Comparison of ENCODE assay signal across 27 mouse cellular contexts in the genomic region with DNA sequence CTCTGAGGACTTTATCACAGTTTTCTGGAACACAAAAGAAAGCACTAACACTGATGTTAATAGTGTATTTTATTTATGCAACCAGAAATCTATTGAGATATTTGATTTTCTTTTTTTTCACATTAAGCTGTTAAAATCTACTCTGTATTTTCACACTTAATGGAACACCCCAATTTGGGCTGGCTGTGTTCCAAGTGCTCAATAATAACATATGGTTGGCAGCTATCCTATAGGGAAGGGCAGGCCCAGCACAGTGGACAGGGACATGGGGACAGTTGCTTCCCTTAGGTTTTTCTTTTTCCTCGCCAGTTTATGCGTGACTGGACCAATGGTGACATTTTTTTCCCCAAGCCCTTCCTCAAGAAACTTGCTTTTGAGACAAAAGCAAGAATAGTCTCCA. TPM values are rescaled to one million over a fixed set of nuclear protein-coding genes. Genes with fewer than 3 reads are reported as not detected.
A peak's percentile ranks its signal among the peaks of the same experiment; 100 is the strongest.
DNase-seq lines count a peak whose midpoint lies in the region; ATAC-seq and TF ChIP-seq lines count a peak whose summit lies in the region.
"Had no signal": no experiment of that assay in that cellular context is flagged by ENCODE, and none has a peak within 500 bp of the region (broad histone marks: within the 10 kb centered on the region; RNA-seq: fewer than 3 reads in every experiment).

No protein-coding gene starts in this region.

- H3K27me3 ChIP-seq in forebrain, embryonic 14.5 days (replicated peaks; ENCODE audit: control insufficient read depth, insufficient read depth, low read length), result peaks cover 10% of the 10 kb centered on the region
- H3K27me3 ChIP-seq in forebrain, embryonic 15.5 days, result peaks cover 4% of the 10 kb centered on the region; the same call in 1 of the 2 replicates
- no peaks in the 10 kb centered on the region for H3K27me3 ChIP-seq in cerebellum, adult 2 months (ENCODE audit: control insufficient read depth, insufficient read depth, low read length)
- H3K27me3 ChIP-seq in kidney, embryonic 16.5 days (ENCODE audit: insufficient read depth, low read length), result no peaks in the 10 kb centered on the region
- H3K27me3 ChIP-seq: heart, embryonic 12.5 days; heart, embryonic 15.5 days; hindbrain, embryonic 13.5 days; intestine, embryonic 15.5 days had no signal

- TF ChIP-seq CTCF in cerebellum, adult 2 months (IDR thresholded peaks at IDR 0.05; ENCODE audit: borderline replicate concordance, insufficient read depth, low read depth, low read length), result no peak

- WGBS in forebrain, embryonic 14.5 days, result 59% methylated on average over 2 of the region's 2 CpGs
- WGBS in forebrain, embryonic 15.5 days, result 60% methylated on average over 2 of the region's 2 CpGs
- WGBS in cerebellum, adult 2 months, result 17% methylated on average over 2 of the region's 2 CpGs
- 78% methylated on average over 2 of the region's 2 CpGs for WGBS in kidney, embryonic 16.5 days

- ATAC-seq in forebrain, embryonic 14.5 days, result no peak
- no peak for ATAC-seq in forebrain, embryonic 15.5 days (replicated peaks)
- ATAC-seq in kidney, embryonic 16.5 days (ENCODE audit: low FRiP score, low TSS enrichment), result no peak
- ATAC-seq: CD4-positive, CD25-positive, alpha-beta regulatory T cell, adult 4 months; forebrain, embryonic 13.5 days; hindbrain, embryonic 16.5 days; intestine, embryonic 15.5 days had no signal

- H3K4me3 ChIP-seq in forebrain, embryonic 14.5 days (ENCODE audit: low read depth, low read length), result no peak overlapping the region
- H3K4me3 ChIP-seq in forebrain, embryonic 15.5 days, result no peak overlapping the region
- H3K4me3 ChIP-seq in cerebellum, adult 2 months (replicated peaks; ENCODE audit: insufficient read depth, low read depth, low read length), result no peak overlapping the region
- no peak overlapping the region for H3K4me3 ChIP-seq in kidney, embryonic 16.5 days (ENCODE audit: low read length)
- H3K4me3 ChIP-seq: forebrain, embryonic 10.5 days; forebrain, embryonic 13.5 days; heart, embryonic 12.5 days; heart, embryonic 15.5 days; hindbrain, embryonic 10.5 days; hindbrain, embryonic 13.5 days; intestine, embryonic 15.5 days had no signal

- H3K4me1 ChIP-seq in forebrain, embryonic 14.5 days (ENCODE audit: control insufficient read depth, insufficient read depth, low read length), result no peaks in the 10 kb centered on the region; the same call in 1 of the 2 replicates
- peaks cover 7% of the 10 kb centered on the region; the same call in 1 of the 2 replicates for H3K4me1 ChIP-seq in forebrain, embryonic 15.5 days
- H3K4me1 ChIP-seq in cerebellum, adult 2 months (ENCODE audit: control insufficient read depth, insufficient read depth, low read length), result no peaks in the 10 kb centered on the region; the same call in none of the 2 replicates
- no peaks in the 10 kb centered on the region for H3K4me1 ChIP-seq in kidney, embryonic 16.5 days (ENCODE audit: insufficient read depth, low read length)
- H3K4me1 ChIP-seq: forebrain, embryonic 13.5 days; heart, embryonic 12.5 days; heart, embryonic 15.5 days had no signal

- no peak overlapping the region for H3K9ac ChIP-seq in forebrain, embryonic 14.5 days (ENCODE audit: low read length)
- no peak overlapping the region for H3K9ac ChIP-seq in forebrain, embryonic 15.5 days (replicated peaks)
- no peak overlapping the region for H3K9ac ChIP-seq in kidney, embryonic 16.5 days (replicated peaks; ENCODE audit: low read length)
- H3K9ac ChIP-seq: forebrain, embryonic 13.5 days; heart, embryonic 12.5 days; heart, embryonic 15.5 days; hindbrain, embryonic 13.5 days; intestine, embryonic 15.5 days had no signal

- no peaks in the 10 kb centered on the region for H3K36me3 ChIP-seq in forebrain, embryonic 14.5 days (ENCODE audit: control insufficient read depth, insufficient read depth, low read length)
- H3K36me3 ChIP-seq in forebrain, embryonic 15.5 days, result no peaks in the 10 kb centered on the region
- no peaks in the 10 kb centered on the region for H3K36me3 ChIP-seq in kidney, embryonic 16.5 days (ENCODE audit: insufficient read depth, low read length)
- H3K36me3 ChIP-seq: forebrain, embryonic 10.5 days; heart, embryonic 12.5 days; heart, embryonic 15.5 days; hindbrain, embryonic 10.5 days; hindbrain, embryonic 13.5 days; intestine, embryonic 15.5 days had no signal

- H3K27ac ChIP-seq in forebrain, embryonic 14.5 days (ENCODE audit: low read depth, low read length), result no peak overlapping the region
- H3K27ac ChIP-seq in forebrain, embryonic 15.5 days (replicated peaks), result no peak overlapping the region
- H3K27ac ChIP-seq in cerebellum, adult 2 months (ENCODE audit: insufficient read depth, low read length), result no peak overlapping the region
- no peak overlapping the region for H3K27ac ChIP-seq in kidney, embryonic 16.5 days (ENCODE audit: low read length)
- H3K27ac ChIP-seq: forebrain, embryonic 10.5 days; forebrain, embryonic 13.5 days; heart, embryonic 15.5 days; hindbrain, embryonic 10.5 days; hindbrain, embryonic 13.5 days; intestine, embryonic 15.5 days had no signal

- H3K9me3 ChIP-seq in forebrain, embryonic 14.5 days (replicated peaks; ENCODE audit: control insufficient read depth, low read length), result no peaks in the 10 kb centered on the region
- H3K9me3 ChIP-seq in forebrain, embryonic 15.5 days, result no peaks in the 10 kb centered on the region
- H3K9me3 ChIP-seq in kidney, embryonic 16.5 days (ENCODE audit: low read length), result no peaks in the 10 kb centered on the region
- H3K9me3 ChIP-seq: forebrain, embryonic 10.5 days; forebrain, embryonic 13.5 days; heart, embryonic 12.5 days; heart, embryonic 15.5 days; hindbrain, embryonic 10.5 days; hindbrain, embryonic 13.5 days; intestine, embryonic 15.5 days had no signal

- H3K4me2 ChIP-seq in forebrain, embryonic 14.5 days (ENCODE audit: low read length), result no peak overlapping the region
- no peak overlapping the region for H3K4me2 ChIP-seq in forebrain, embryonic 15.5 days (replicated peaks)
- H3K4me2 ChIP-seq in kidney, embryonic 16.5 days (replicated peaks; ENCODE audit: low read depth, low read length), result no peak overlapping the region
- H3K4me2 ChIP-seq: forebrain, embryonic 13.5 days; heart, embryonic 12.5 days; heart, embryonic 15.5 days; hindbrain, embryonic 13.5 days; intestine, embryonic 15.5 days had no signal

- TF ChIP-seq POLR2A in cerebellum, adult 2 months (IDR thresholded peaks at IDR 0.05; ENCODE audit: borderline replicate concordance, insufficient read depth, low read length), result no peak

- peak; percentile 32 for DNase-seq in forebrain, embryonic 14.5 days (ENCODE audit: low spot score)
- DNase-seq in cerebellum, adult 2 months, result peak; percentile 25 to 58
- peak; percentile 27 for DNase-seq in cerebellum, adult 9-11 months
- DNase-seq in cerebellum, postnatal 25 days, result peak; percentile 40 to 63
- no peak for DNase-seq in ovary, postnatal 10 days (ENCODE audit: low spot score)
- DNase-seq in layer of hippocampus, postnatal 10 days (ENCODE audit: low spot score in 2 of 2), result no peak
- DNase-seq: adrenal gland, adult 2 months; adrenal gland, postnatal 14 days; embryo, embryonic 11 days; gastrocnemius, postnatal 25 days; heart, adult 18-20 months; heart, postnatal 10 days; heart, postnatal 36 days; kidney, adult 11 months had no signal

RNA-seq across cellular contexts. Expression of a gene that starts 4.5 kb away (rescaled TPM):
- polyA plus RNA-seq in forebrain, embryonic 14.5 days (2014; fragmentation: Nextera tagmentation; extraction: Ambion mirVana), result 2.4 and 5.0 TPM in 2 replicates
- polyA plus RNA-seq in forebrain, embryonic 15.5 days (2015; fragmentation: Nextera tagmentation; extraction: Ambion mirVana), result 4.2 and 4.6 TPM in 2 replicates
- 1.4 and 2.4 TPM in 2 replicates for polyA plus RNA-seq in cerebellum, adult 2 months (2012; rRNA removed)
- 1 to 10 TPM; 5.8 to 8.6 TPM for total RNA-seq in layer of hippocampus, postnatal 10 days (2021)
- 0.16 and 0.30 TPM in 2 replicates for polyA plus RNA-seq in kidney, embryonic 16.5 days (2015; fragmentation: Nextera tagmentation; extraction: Ambion mirVana)
- total RNA-seq: heart, postnatal 10 days; heart, postnatal 36 days; MEL had no signal
- polyA plus RNA-seq: C2C12; CD4-positive, CD25-positive, alpha-beta regulatory T cell, adult 4 months; heart, embryonic 12.5 days had no signal

Comparison
In these comparisons a context has a peak if more than half of its experiments do, and no peak if none do; other contexts are left out.
1. DNase-seq: peak in forebrain, embryonic 14.5 days (single experiment), cerebellum, adult 2 months (2 of 2), cerebellum, adult 9-11 months (single experiment) and cerebellum, postnatal 25 days (2 of 2); none in ovary, postnatal 10 days (single experiment) and layer of hippocampus, postnatal 10 days (0 of 2).